Mouse (Mus musculus) CH12.LX (cell line): ENCODE measurements around the gene Hacd4.

Experiments used
- BHLHE40 ChIP-seq: IDR thresholded peaks from 2 replicates; pipeline ENCODE4 v1.6.1; 2011; ENCODE audit warnings: mild to moderate bottlenecking, low read depth, low read length, improper control_type of control experiment
- CHD1 ChIP-seq: IDR thresholded peaks from 2 replicates; pipeline ENCODE4 v1.6.1; 2012; ENCODE audit warnings: low read depth, low read length, improper control_type of control experiment, inconsistent platforms
- CTCF ChIP-seq, 2 experiments: IDR thresholded peaks in 1 of 2; conservative IDR thresholded peaks in 1 of 2; 2 replicates each; pipeline ENCODE4 v1.5.1; 2011 to 2012; ENCODE audit warnings: low read depth in 2 of 2, low read length in 2 of 2, improper control_type of control experiment in 1 of 2, inconsistent platforms in 1 of 2, mild to moderate bottlenecking in 1 of 2, moderate library complexity in 1 of 2
- E2F4 ChIP-seq: IDR thresholded peaks from 2 replicates; pipeline ENCODE4 v1.6.1; 2011; ENCODE audit warnings: low read depth, low read length, improper control_type of control experiment; ENCODE audit not compliant: insufficient replicate concordance
- HCFC1 ChIP-seq: IDR thresholded peaks from 2 replicates; pipeline ENCODE4 v1.6.1; 2012; ENCODE audit warnings: low read depth, mild to moderate bottlenecking, inconsistent platforms, low read length, improper control_type of control experiment
- MAFK ChIP-seq: IDR thresholded peaks from 2 replicates; pipeline ENCODE4 v1.6.1; 2011; ENCODE audit warnings: low read length, improper control_type of control experiment; ENCODE audit not compliant: insufficient replicate concordance
- MAX ChIP-seq: IDR thresholded peaks from 2 replicates; pipeline ENCODE4 v1.6.1; 2011; ENCODE audit warnings: low read length, improper control_type of control experiment
- MXI1 ChIP-seq: IDR thresholded peaks from 2 replicates; pipeline ENCODE4 v1.6.1; 2011; ENCODE audit warnings: mild to moderate bottlenecking, low read depth, low read length, improper control_type of control experiment
- SIN3A ChIP-seq: IDR thresholded peaks from 2 replicates; pipeline ENCODE4 v1.6.1; 2012; ENCODE audit warnings: low read length, improper control_type of control experiment, inconsistent platforms
- TCF12 ChIP-seq: IDR thresholded peaks from 2 replicates; pipeline ENCODE4 v1.6.1; 2014; ENCODE audit warnings: low read depth, mild to moderate bottlenecking, inconsistent platforms, low read length, improper control_type of control experiment
- ZKSCAN1 ChIP-seq: IDR thresholded peaks from 2 replicates; pipeline ENCODE4 v1.6.1; 2012; ENCODE audit warnings: low read depth, inconsistent platforms, low read length, improper control_type of control experiment, borderline replicate concordance
- ZMIZ1 ChIP-seq: IDR thresholded peaks from 2 replicates; pipeline ENCODE4 v1.6.1; 2012; ENCODE audit warnings: low read depth, mild to moderate bottlenecking, inconsistent platforms, low read length, improper control_type of control experiment

GRCm38 (mm10) chr4:88437917-88438316, 811 bp downstream of the Hacd4 start:
- no peak for TF ChIP-seq MAX
- TF ChIP-seq ZKSCAN1 = no peak
- no peak for TF ChIP-seq HCFC1
- TF ChIP-seq CTCF (conservative IDR thresholded peaks at IDR 0.05 in 1 of 2, IDR thresholded peaks at IDR 0.05 in 1 of 2; ENCODE audit: low read depth in 2 of 2, low read length in 2 of 2) = no peak
- TF ChIP-seq CHD1 = no peak
- no peak for TF ChIP-seq TCF12
- no peak for TF ChIP-seq ZMIZ1
- TF ChIP-seq MAFK = no peak
- TF ChIP-seq BHLHE40 = no peak
- no peak for TF ChIP-seq SIN3A
- no peak for TF ChIP-seq MXI1
- no peak for TF ChIP-seq E2F4
